Mouse (Mus musculus): ENCODE results near the gene Rab21.
"Not testable (repeated sequence)": the region's sequence is repeated elsewhere in the genome, so short reads cannot be mapped to it uniquely, and the experiment has no call there.

Rab21 gene

DNA sequence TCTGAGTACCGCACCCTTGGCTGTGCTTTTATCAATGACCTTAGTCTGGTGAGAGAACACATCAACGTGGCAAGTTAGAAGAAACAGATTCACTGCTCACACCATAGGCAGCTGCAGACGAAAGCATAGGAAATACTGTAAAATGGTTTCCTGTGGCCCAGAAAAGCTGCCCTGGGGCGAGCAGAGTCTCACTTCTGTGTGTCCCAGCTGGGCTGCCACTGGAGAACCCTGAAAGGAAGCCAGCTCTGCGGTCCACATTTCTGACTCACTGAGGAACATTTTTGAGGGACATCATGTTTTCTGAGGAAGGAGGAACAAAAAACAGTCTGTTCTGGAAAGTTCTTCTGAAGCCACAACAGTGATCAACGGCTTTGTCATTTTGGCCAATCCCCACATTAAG lies 13.1 kb upstream of the Rab21 start:
- DNase-seq (ENCODE audit: low spot score in 2 of 2): no peak

DNA sequence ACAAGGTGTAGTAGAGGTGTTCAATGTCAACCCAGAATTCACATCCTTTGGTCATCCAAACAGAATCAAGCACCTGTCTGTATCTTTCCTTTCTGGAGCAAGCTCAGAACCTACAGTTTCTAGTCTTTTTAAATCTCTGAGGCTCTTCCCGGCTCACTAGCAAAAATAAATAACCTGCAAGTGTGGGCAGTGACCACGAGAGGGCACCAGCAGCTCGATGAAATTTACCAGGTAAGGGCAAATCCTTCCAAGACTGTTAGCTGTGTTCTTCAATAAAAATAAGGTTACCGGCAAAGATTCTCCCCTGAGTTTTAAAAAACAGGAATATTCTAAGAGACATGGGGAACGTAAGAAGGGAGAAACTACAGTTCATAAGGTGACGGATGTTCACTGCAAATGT lies 7.9 kb upstream of the Rab21 start:
- DNase-seq (ENCODE audit: low spot score in 2 of 2): peak in 1 of 2 experiments; percentile 62

DNA sequence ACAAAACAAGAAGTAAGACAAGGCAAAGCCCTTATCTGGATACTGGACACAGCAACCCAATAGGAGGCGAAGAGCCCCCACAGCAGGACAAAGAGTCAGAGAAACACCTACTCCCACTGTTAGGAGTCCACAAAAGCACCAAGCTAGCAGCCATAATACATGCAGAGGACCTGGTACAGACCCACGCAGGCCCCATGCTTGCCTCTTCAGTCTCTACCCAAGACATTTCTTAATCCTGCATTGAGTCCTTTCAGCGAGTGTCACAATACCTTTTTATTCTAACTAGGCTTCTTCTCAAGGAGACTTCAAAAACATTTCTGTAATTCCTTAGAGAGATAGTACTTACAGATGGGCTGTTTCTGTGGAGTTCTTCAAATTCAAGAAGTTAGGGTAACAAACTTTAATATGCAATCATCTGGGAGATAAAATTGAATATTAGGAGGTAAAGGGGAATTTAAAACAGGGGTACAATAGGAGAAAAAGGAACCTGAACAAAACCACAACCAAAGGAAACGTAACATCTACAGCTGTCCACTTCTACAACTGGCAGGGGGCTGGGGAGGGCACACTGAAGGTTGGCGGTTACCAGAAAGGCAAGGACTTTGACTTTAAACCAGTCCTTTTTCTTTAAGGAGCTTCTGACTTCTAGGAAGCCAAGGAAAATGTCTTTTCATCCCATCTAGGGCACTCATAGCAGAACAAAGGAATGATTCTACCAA lies 6.1 kb upstream of the Rab21 start:
- DNase-seq (ENCODE audit: low spot score in 2 of 2): no peak

GRCm38 (mm10) chr10:115318388-115318787 lies 3.0 kb upstream of the Rab21 start:
- not testable (repeated sequence) for DNase-seq (ENCODE audit: low spot score in 2 of 2)

DNA sequence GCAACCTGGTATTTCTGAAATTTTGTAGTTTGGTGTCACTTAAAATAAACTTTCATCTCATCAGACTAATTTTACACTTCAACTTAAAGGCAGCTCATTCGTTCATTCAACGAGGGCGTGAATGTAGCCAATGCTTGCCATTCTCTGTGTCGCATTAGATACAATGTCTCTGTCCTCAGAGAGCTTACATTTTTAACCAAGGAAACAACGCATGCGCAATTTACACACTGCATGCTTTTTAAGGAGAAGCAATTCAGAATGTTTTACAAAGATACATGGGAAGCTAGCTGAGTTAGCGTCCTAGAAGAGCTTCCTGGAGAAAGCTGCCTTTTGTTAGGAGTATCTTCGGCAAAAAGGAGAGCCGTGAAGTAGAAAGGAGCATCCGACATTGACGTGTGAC lies 919 bp upstream of the Rab21 start:
- DNase-seq (ENCODE audit: low spot score in 2 of 2): peak in 1 of 2 experiments; percentile 23

GRCm38 (mm10) chr10:115314582-115315452 lies 577 bp downstream of the Rab21 start:
- peak in 1 of 2 experiments; percentile 22 for DNase-seq (ENCODE audit: low spot score in 2 of 2)

GRCm38 (mm10) chr10:115314287-115314581 lies 1.2 kb downstream of the Rab21 start:
- no peak for DNase-seq (ENCODE audit: low spot score in 2 of 2)

DNA sequence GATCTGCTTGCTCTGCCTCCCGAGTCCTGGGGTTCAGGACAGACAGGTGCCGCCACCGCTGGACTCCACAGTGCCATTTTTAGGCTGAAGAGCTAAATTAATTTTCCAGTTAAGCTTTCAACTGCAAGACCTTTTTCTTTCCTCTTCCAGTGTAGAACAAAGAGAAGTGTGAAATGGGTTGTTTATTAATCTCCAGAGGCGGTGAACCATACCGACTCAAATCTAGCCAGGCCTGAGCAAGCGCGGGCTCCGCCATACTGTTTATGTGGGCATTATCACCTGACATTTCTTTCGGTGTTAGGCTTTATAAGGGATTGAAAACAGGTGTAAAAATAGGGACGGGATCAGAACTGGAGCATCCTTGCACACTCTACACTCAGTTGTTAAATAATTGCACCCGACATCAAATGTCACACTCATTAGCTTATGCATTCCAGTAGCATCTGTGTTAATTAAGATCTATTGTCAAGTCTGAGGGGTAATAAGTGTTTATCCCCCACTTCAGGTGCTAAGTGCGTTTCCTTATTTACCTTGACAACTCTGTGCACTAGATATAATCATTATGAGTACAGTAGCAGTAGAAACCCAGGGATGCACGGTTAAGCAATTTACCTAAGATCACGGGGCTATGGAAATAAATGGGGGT lies 1.6 kb downstream of the Rab21 start:
- no peak for DNase-seq (ENCODE audit: low spot score in 2 of 2)

DNA sequence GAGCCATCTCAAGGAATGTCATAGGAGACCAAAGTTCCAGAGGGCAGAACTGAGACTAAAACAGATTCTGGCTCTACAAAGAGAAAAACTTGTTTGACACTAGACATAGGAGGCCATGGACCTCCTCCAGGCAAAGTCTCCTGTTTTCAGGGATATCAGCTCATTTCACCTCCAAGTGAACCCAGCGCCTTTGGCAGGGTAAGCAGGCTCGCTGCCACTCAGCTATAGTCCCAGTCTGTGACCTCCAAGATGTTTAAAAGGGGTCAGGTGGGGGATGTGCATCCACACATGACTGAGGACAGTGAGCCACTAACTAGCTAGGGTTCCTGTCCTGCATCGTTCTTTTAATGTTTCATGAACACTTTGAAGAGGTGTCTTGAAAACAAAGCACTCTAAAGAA lies 2.7 kb downstream of the Rab21 start:
- no peak for DNase-seq (ENCODE audit: low spot score in 2 of 2)

- no peak for DNase-seq (ENCODE audit: low spot score in 2 of 2)
These were observed 3.2 kb downstream of the Rab21 start for GRCm38 (mm10) chr10:115312194-115312593.

DNA sequence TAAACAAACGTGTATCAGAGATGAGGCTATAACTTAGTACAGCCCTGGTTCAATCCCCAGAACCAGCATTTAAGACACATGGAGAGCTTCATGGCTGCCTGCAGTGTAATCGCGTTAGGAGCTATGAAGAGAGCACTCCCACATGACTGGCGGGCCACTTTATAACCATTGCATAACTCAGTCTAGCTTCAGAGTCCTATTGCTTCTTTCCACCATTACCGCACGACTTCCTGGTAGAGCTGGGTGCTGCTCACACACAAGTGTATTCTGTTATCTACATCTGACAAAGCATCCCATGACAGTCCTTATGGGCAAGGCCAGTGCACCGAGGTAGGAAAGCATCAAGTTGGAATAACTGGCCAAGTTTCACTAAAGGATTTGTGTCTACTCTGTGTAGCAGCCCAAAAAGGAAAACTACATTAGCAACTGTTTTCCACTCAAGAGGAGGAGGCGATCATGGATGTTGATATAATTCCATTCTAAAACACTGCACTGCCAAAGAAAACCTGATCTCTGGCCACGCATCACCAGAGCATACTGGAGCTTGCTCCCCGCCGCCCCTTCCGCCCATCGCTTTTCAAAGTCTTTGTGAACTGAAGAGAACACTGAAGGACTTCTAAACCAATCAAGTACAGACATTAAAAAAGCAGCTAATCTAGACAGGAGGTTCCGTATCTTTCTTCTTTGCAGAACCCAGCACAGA lies 4.0 kb downstream of the Rab21 start:
- no peak for DNase-seq (ENCODE audit: low spot score in 2 of 2)

- no peak for DNase-seq (ENCODE audit: low spot score in 2 of 2)
These were observed 6.2 kb downstream of the Rab21 start for GRCm38 (mm10) chr10:115309191-115309590.

GRCm38 (mm10) chr10:115307331-115307875 lies 8.0 kb downstream of the Rab21 start:
- DNase-seq (ENCODE audit: low spot score in 2 of 2): no peak

DNA sequence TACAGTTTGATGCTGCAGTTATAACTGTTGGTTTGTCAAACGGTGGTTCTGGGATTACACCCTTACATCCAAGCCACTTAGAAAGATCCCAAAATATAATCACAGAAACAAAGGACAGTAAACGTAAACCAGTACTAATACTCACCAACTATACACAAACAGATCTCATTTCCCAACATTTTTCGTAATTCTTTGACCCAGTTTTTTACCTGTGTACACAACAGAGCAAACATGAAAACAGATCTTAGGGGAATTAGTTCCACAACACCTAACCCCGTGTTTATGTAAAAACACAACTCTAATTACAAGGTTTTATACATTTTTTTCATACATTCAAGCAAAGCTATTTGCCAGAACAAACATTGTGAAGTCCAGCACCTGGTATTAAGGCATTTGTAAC lies 16.7 kb downstream of the Rab21 start:
- DNase-seq (ENCODE audit: low spot score in 2 of 2): no peak

- DNase-seq (ENCODE audit: low spot score in 2 of 2): no peak
These were observed 17.8 kb downstream of the Rab21 start for GRCm38 (mm10) chr10:115297582-115297981.

GRCm38 (mm10) chr10:115296401-115296935 lies 18.9 kb downstream of the Rab21 start:
- no peak for DNase-seq (ENCODE audit: low spot score in 2 of 2)

DNA sequence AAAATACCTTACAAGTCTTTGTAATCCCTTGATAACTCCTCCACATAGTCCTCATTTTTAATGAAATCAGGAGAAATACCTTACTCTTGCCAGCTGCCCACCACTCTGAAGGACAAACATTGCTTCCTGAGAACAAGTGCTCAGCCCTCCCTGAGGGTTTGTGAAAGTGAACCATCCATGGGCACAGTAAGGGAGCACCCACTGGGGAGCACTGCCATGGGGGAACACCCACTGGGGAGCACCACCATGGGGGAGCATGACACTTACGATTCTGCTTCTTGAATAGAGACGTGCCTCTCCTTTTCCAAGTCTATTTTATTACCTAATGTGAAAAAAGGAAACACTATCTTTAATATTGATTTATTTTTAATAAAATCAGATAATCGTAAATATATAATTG lies 20.2 kb downstream of the Rab21 start:
- no peak for DNase-seq (ENCODE audit: low spot score in 2 of 2)

DNA sequence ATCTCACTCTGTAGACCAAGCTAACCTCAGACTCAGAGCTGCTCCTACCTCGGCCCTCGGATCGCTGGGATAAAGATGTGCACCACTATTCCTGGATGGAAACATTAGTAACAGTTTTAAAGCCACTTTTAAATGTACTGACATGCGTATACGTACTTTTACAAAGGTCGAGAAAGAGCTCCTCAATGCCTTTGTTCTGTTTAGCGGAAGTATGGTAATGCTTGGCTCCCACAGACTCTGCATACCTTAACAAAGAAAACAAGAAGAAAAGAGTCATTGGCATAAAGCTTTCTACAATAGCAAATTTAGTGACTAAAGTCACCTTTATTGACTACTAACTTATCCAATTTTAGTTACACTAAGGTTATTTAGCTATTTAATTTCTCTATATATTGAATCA lies 20.7 kb downstream of the Rab21 start:
- DNase-seq (ENCODE audit: low spot score in 2 of 2): no peak

DNA sequence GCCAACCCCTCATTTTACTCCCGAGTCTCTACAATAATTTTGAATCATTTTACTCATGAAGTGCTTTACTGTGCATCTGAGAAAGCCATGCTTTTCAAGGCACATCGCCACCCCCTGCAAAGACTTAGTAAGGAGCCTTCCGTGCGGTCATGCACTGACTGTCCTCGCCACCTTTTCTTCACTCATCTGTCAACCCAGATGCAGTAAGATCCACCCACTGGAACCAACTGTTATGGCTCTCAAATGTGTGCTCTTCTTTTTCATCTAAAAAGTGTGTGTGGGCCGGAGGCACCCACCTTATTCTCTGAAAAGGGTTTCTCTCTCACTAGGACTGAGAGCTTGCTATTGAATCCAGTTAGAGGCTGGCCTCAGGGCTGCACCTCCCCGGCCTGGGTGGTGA lies 21.4 kb downstream of the Rab21 start:
- no peak for DNase-seq (ENCODE audit: low spot score in 2 of 2)

- no peak for DNase-seq (ENCODE audit: low spot score in 2 of 2)
These were observed 24.7 kb downstream of the Rab21 start for GRCm38 (mm10) chr10:115290671-115291070.

DNA sequence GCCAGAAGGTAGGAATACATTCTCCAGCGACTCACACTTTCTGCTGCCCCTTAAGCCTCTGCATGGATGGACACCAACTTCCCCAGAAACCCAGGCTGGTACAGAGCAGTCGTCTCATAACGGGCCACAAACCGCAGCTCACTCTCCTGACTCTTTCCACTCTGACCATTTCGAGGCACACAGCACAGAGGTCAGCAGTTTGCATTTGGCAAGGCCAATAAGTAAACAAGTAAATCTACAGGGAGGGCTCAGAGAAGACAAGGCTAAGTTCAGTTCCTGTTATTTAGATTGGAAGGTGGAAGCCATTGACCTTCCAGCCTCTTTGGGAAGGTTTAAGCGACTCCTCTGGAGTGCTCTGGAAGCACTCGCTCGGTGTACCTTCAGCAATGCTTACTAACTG lies 26.5 kb downstream of the Rab21 start:
- DNase-seq (ENCODE audit: low spot score in 2 of 2): no peak

GRCm38 (mm10) chr10:115284170-115284569 lies 31.2 kb downstream of the Rab21 start:
- DNase-seq (ENCODE audit: low spot score in 2 of 2): no peak
